Mouse (Mus musculus): ENCODE measurements around the gene Dnajb13. TPM values are rescaled to one million over a fixed set of nuclear protein-coding genes. Genes with fewer than 3 reads are reported as not detected.

Gene Dnajb13
- total RNA-seq, 2 experiments from 2014 or later = 0.35 to 0.81 TPM

GRCm38 (mm10) chr7:100520204-100520603, 5.4 kb upstream of the Dnajb13 start:
- DNase-seq (ENCODE audit: extremely low spot score in 1 of 2, low spot score in 1 of 2) = no peak

- no peak for DNase-seq (ENCODE audit: extremely low spot score in 1 of 2, low spot score in 1 of 2)
These were observed 3.2 kb downstream of the Dnajb13 start for GRCm38 (mm10) chr7:100511602-100512001.

GRCm38 (mm10) chr7:100508670-100509069, 6.1 kb downstream of the Dnajb13 start:
- no peak for DNase-seq (ENCODE audit: extremely low spot score in 1 of 2, low spot score in 1 of 2)

DNA sequence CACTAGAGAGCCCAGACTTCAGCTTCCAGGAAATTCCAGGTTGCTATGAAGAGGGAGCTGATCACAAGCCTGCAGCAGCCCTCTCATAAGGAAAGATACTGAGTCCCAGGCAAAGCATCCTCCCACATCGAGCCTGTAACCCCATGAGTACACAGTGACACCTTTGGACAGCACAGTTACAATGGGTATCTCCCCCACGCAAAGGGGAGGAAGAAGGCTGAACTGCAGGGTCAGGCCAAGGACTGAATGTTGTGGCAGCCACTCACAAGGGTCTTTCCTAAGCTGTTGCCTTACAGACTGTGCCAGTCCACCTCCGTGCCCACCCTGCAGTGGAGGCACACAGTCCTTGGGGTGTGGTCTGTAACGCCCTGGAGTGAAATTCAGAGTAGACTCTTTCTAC, 8.3 kb downstream of the Dnajb13 start:
- no peak for DNase-seq (ENCODE audit: extremely low spot score in 1 of 2, low spot score in 1 of 2)

GRCm38 (mm10) chr7:100504740-100505487, 9.8 kb downstream of the Dnajb13 start:
- no peak for DNase-seq (ENCODE audit: extremely low spot score in 1 of 2, low spot score in 1 of 2)

DNA sequence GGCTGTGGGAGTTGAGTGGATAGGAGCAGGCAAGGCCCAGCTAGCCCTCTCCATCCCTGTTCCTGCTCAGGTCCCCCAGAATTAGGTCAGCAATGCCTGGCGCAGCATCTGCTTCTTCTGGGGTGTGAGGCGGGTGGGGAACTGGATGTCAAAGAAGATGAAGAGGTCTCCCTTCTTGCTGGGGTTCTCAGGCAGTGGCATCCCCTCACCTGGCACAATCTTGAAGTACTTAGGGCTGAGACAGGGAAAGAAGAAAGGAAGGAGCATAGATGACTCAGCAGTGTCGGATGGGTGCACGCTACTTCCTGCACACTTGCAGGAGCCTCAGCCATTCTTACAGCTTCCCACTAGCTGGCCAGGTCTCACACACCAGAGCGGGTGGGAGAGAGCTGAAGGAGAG, 11.7 kb downstream of the Dnajb13 start:
- DNase-seq (ENCODE audit: extremely low spot score in 1 of 2, low spot score in 1 of 2) = no peak

GRCm38 (mm10) chr7:100502374-100502922, 12.3 kb downstream of the Dnajb13 start:
- no peak for DNase-seq (ENCODE audit: extremely low spot score in 1 of 2, low spot score in 1 of 2)

GRCm38 (mm10) chr7:100501844-100502373, 12.9 kb downstream of the Dnajb13 start:
- no peak for DNase-seq (ENCODE audit: extremely low spot score in 1 of 2, low spot score in 1 of 2)

- no peak for DNase-seq (ENCODE audit: extremely low spot score in 1 of 2, low spot score in 1 of 2)
These were observed 13.5 kb downstream of the Dnajb13 start for GRCm38 (mm10) chr7:100501027-100501843.

- no peak for DNase-seq (ENCODE audit: extremely low spot score in 1 of 2, low spot score in 1 of 2)
These were observed 14.3 kb downstream of the Dnajb13 start for GRCm38 (mm10) chr7:100500276-100500977.

DNA sequence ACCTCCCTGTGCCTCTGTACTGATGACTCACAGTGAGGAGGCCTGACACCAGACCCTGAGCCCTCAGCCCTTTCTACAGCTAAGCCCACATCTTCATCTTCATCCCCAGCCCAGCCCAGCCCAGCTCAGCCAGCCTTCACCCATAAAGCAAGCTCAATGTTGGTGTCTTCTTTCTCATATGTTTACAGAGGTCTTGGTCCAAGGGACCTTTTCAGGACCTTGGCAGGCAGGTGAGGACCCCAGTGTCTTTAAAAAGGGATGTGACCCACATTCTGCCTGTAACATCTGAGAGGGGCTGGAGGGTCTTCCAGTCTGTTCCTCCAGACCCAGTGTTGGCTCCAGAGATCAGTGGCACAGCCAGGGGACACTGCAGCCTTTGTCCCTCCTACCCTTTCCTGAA, 15.3 kb downstream of the Dnajb13 start:
- no peak for DNase-seq (ENCODE audit: extremely low spot score in 1 of 2, low spot score in 1 of 2)

GRCm38 (mm10) chr7:100497982-100498381, 16.8 kb downstream of the Dnajb13 start:
- no peak for DNase-seq (ENCODE audit: extremely low spot score in 1 of 2, low spot score in 1 of 2)

- no peak for DNase-seq (ENCODE audit: extremely low spot score in 1 of 2, low spot score in 1 of 2)
These were observed 17.4 kb downstream of the Dnajb13 start for GRCm38 (mm10) chr7:100497402-100497801.

- no peak for DNase-seq (ENCODE audit: extremely low spot score in 1 of 2, low spot score in 1 of 2)
These were observed 18.0 kb downstream of the Dnajb13 start for GRCm38 (mm10) chr7:100496791-100497190.

DNA sequence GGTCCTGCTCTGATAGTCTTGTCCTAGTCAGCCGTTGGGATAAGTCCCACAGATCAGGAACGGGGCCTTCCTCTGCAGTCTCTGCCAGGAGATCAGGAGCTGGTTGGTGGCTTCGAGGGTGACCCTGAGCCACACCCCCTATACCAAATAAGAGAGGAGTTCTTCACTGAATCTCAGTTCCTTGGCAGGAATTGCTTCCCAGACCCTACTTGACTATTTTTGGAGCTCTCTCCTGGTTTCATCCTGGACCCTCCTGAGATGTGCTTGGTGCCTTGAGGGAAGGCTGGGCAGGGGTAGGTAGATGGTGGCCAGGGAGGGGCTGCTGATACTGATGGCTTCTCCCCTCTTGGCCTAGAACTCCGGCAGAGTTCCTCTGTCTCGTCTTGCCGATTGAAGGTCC, 18.4 kb downstream of the Dnajb13 start:
- DNase-seq (ENCODE audit: extremely low spot score in 1 of 2, low spot score in 1 of 2) = no peak

DNA sequence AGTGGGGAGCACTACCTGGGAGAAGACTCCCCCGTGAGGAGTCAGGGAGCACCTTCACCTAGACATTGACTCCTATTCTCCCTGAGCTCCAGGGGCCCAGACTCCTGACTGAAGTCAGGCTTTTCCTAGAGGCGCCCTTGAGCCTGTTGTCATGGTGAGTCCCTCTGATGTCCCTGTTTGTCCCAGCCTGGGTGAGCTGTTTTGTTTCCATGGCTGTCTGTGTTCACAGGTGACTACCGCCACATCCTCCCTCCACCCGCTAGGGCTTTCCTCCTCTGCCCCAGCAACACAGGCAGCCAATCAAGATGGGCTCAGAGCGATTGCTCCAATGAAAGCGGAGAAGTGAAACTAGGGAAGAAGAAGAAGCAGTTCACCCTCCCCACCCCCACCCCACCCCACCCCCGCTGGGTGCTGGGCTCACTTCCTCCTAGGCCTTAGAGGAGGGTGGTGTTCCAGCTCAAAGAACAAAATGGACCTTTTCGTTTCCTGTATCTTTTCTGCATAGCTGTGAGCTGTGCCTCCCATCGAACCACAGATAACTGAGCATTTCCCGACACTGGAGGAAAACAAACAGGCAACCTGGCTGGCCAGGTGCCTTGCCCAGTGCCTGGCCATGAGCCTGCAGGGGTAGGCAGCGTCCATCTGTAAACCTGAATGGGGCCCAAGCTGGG, 19.0 kb downstream of the Dnajb13 start:
- peak in 1 of 2 experiments; percentile 48 for DNase-seq (ENCODE audit: extremely low spot score in 1 of 2, low spot score in 1 of 2)

DNA sequence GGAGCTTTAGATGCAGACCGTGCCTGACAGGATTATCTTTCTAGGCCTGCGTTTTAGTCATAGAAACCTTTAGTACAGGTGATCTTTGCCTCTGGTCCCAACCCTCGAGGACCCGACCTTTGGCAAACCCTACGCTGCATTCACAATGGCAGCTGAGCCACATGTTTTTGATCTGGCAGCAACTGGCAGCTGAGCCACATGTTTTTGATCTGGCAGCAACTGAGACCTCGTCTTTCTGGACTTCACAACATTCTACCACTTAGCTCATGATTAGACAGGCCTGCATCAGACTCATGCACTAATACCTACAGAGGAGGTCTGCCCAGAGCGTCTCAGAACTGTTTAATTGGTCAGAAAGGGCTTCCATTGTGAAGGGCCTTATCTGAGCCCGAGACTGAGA, 19.7 kb downstream of the Dnajb13 start:
- DNase-seq (ENCODE audit: extremely low spot score in 1 of 2, low spot score in 1 of 2) = no peak

DNA sequence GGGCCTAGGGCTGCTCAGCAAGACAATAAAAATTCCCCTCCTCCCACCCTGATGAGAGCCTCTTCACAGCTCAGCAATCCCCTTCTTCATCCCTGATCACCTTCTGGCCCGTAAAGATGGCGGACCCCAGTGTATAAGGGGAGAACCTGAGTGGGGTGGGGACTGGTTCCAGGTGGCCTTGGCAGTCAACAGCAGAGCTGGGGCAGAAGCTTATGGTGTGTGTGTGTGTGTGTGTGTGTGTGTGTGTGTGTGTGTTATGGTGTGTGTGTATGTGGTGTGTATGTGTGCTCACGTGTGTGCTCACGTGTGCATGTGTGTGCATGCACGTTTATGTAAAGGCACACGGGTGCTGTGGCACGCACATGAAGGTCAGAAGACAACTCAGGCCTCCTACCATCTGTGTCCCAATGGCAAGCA, 20.3 kb downstream of the Dnajb13 start:
- no peak for DNase-seq (ENCODE audit: extremely low spot score in 1 of 2, low spot score in 1 of 2)

GRCm38 (mm10) chr7:100493484-100494414, 21.0 kb downstream of the Dnajb13 start:
- no peak for DNase-seq (ENCODE audit: extremely low spot score in 1 of 2, low spot score in 1 of 2)

Data from layer of hippocampus, postnatal 25 days (tissue).